Mouse (Mus musculus): Measurements from ENCODE around the gene Gm17019.
"Not testable (repeated sequence)": the region's sequence is repeated elsewhere in the genome, so short reads cannot be mapped to it uniquely, and the experiment has no call there.

Gm17019 gene

GRCm38 (mm10) chr5:15032898-15033297 lies at the start of gene Gm17019:
Gm17019 (minus strand) TSS chr5:15032998.
- not testable (repeated sequence) for DNase-seq

- DNase-seq = not testable (repeated sequence)
These were observed 29.6 kb upstream of the Gm17019 start for GRCm38 (mm10) chr5:15062385-15062715.

- DNase-seq = not testable (repeated sequence)
These were observed 29.0 kb upstream of the Gm17019 start for GRCm38 (mm10) chr5:15061638-15062384.

GRCm38 (mm10) chr5:15054151-15055025 lies 21.6 kb upstream of the Gm17019 start:
- not testable (repeated sequence) for DNase-seq

- not testable (repeated sequence) for DNase-seq
These were observed 20.8 kb upstream of the Gm17019 start for GRCm38 (mm10) chr5:15053606-15053962.

- not testable (repeated sequence) for DNase-seq
These were observed 20.3 kb upstream of the Gm17019 start for GRCm38 (mm10) chr5:15052945-15053605.

- not testable (repeated sequence) for DNase-seq
These were observed 18.0 kb upstream of the Gm17019 start for GRCm38 (mm10) chr5:15050807-15051206.

GRCm38 (mm10) chr5:15044830-15045767 lies 12.3 kb upstream of the Gm17019 start:
- not testable (repeated sequence) for DNase-seq

- DNase-seq = not testable (repeated sequence)
These were observed 8.0 kb upstream of the Gm17019 start for GRCm38 (mm10) chr5:15040784-15041183.

GRCm38 (mm10) chr5:15039984-15040383 lies 7.2 kb upstream of the Gm17019 start:
- not testable (repeated sequence) for DNase-seq

GRCm38 (mm10) chr5:15024316-15024715 lies 8.5 kb downstream of the Gm17019 start:
- not testable (repeated sequence) for DNase-seq

GRCm38 (mm10) chr5:15020067-15020466 lies 12.7 kb downstream of the Gm17019 start:
- not testable (repeated sequence) for DNase-seq

GRCm38 (mm10) chr5:15010639-15011582 lies 21.9 kb downstream of the Gm17019 start:
- not testable (repeated sequence) for DNase-seq

- not testable (repeated sequence) for DNase-seq
These were observed 25.9 kb downstream of the Gm17019 start for GRCm38 (mm10) chr5:15006907-15007306.

- not testable (repeated sequence) for DNase-seq
These were observed 26.5 kb downstream of the Gm17019 start for GRCm38 (mm10) chr5:15006288-15006687.

- DNase-seq = not testable (repeated sequence)
These were observed 27.2 kb downstream of the Gm17019 start for GRCm38 (mm10) chr5:15005584-15005983.

GRCm38 (mm10) chr5:15004569-15005562 lies 27.9 kb downstream of the Gm17019 start:
- not testable (repeated sequence) for DNase-seq

GRCm38 (mm10) chr5:14998077-14998476 lies 34.7 kb downstream of the Gm17019 start:
- DNase-seq = not testable (repeated sequence)

- not testable (repeated sequence) for DNase-seq
These were observed 35.2 kb downstream of the Gm17019 start for GRCm38 (mm10) chr5:14997556-14997955.

All from cerebellum, adult 11 months (tissue).